Mouse (Mus musculus): ENCODE data around the gene Cabcoco1. TPM values are rescaled to one million over a fixed set of nuclear protein-coding genes. Genes with fewer than 3 reads are reported as not detected.

Gene Cabcoco1
- polyA plus RNA-seq, 1 experiment from 2014 or later, result 3.7 TPM

- no peak for ATAC-seq
- Histone ChIP-seq H3K9ac (replicated peaks) (no peak overlapping the region), H3K36me3 (replicated peaks; ENCODE audit: insufficient read depth, low read length) (no peaks in the 10 kb centered on the region), H3K4me1 (ENCODE audit: insufficient read depth) (no peaks in the 10 kb centered on the region), H3K27ac (ENCODE audit: low read depth) (no peak overlapping the region), H3K4me2 (ENCODE audit: low read depth, low read length) (no peak overlapping the region), H3K4me3 (ENCODE audit: low read depth, low read length) (no peak overlapping the region), H3K27me3 (ENCODE audit: insufficient read depth, low read length) (no peaks in the 10 kb centered on the region), H3K9me3 (ENCODE audit: low read length) (no peaks in the 10 kb centered on the region)
- TF ChIP-seq EP300 (IDR thresholded peaks at IDR 0.05; ENCODE audit: low read depth), result no peak
- no peak for TF ChIP-seq CTCF (IDR thresholded peaks at IDR 0.05; ENCODE audit: low read depth)
- no peak for DNase-seq
- 79% methylated on average over 2 of the region's 2 CpGs for WGBS (ENCODE audit: insufficient replicate concordance)
Observed at GRCm38 (mm10) chr10:68495246-68495645, 46.5 kb downstream of the Cabcoco1 start.

GRCm38 (mm10) chr10:68491557-68491956, 50.1 kb downstream of the Cabcoco1 start:
- Histone ChIP-seq H3K36me3 (replicated peaks; ENCODE audit: insufficient read depth, low read length) (no peaks in the 10 kb centered on the region), H3K27ac (ENCODE audit: low read depth) (no peak overlapping the region), H3K4me1 (ENCODE audit: insufficient read depth) (no peaks in the 10 kb centered on the region), H3K9ac (replicated peaks) (no peak overlapping the region), H3K4me2 (ENCODE audit: low read depth, low read length) (no peak overlapping the region), H3K4me3 (ENCODE audit: low read depth, low read length) (no peak overlapping the region), H3K9me3 (ENCODE audit: low read length) (no peaks in the 10 kb centered on the region), H3K27me3 (ENCODE audit: insufficient read depth, low read length) (no peaks in the 10 kb centered on the region)
- no peak for ATAC-seq
- WGBS (ENCODE audit: insufficient replicate concordance), result 78% methylated on average over 11 of the region's 11 CpGs
- TF ChIP-seq CTCF (IDR thresholded peaks at IDR 0.05; ENCODE audit: low read depth) (no peak), EP300 (IDR thresholded peaks at IDR 0.05; ENCODE audit: low read depth) (no peak)
- no peak for DNase-seq

- no peaks in the 10 kb centered on the region for H3K4me1 ChIP-seq (ENCODE audit: insufficient read depth)
- no peak overlapping the region for H3K27ac ChIP-seq (ENCODE audit: low read depth)
- no peak overlapping the region for H3K4me2 ChIP-seq (ENCODE audit: low read depth, low read length)
- no peaks in the 10 kb centered on the region for H3K9me3 ChIP-seq (ENCODE audit: low read length)
- DNase-seq (peak; percentile 6), ATAC-seq (no peak)
- H3K9ac ChIP-seq (replicated peaks), result no peak overlapping the region
- no peak for TF ChIP-seq CTCF (IDR thresholded peaks at IDR 0.05; ENCODE audit: low read depth)
- no peak for TF ChIP-seq EP300 (IDR thresholded peaks at IDR 0.05; ENCODE audit: low read depth)
- H3K4me3 ChIP-seq (ENCODE audit: low read depth, low read length), result no peak overlapping the region
- no peaks in the 10 kb centered on the region for H3K27me3 ChIP-seq (ENCODE audit: insufficient read depth, low read length)
- H3K36me3 ChIP-seq (replicated peaks; ENCODE audit: insufficient read depth, low read length), result no peaks in the 10 kb centered on the region
- WGBS (ENCODE audit: insufficient replicate concordance), result 39% methylated on average over 6 of the region's 6 CpGs
Observed at GRCm38 (mm10) chr10:68490781-68491180, 50.9 kb downstream of the Cabcoco1 start.

- ATAC-seq (peak; percentile 31; the same call in 1 of the 2 replicates), DNase-seq (no peak)
- no peak overlapping the region for H3K27ac ChIP-seq (ENCODE audit: low read depth)
- no peaks in the 10 kb centered on the region for H3K4me1 ChIP-seq (ENCODE audit: insufficient read depth)
- no peaks in the 10 kb centered on the region for H3K36me3 ChIP-seq (replicated peaks; ENCODE audit: insufficient read depth, low read length)
- no peak overlapping the region for H3K4me3 ChIP-seq (ENCODE audit: low read depth, low read length)
- no peaks in the 10 kb centered on the region for H3K27me3 ChIP-seq (ENCODE audit: insufficient read depth, low read length)
- TF ChIP-seq EP300 (IDR thresholded peaks at IDR 0.05; ENCODE audit: low read depth) (peak; percentile 67), CTCF (IDR thresholded peaks at IDR 0.05; ENCODE audit: low read depth) (no peak)
- H3K9me3 ChIP-seq (ENCODE audit: low read length), result no peaks in the 10 kb centered on the region
- no peak overlapping the region for H3K9ac ChIP-seq (replicated peaks)
- H3K4me2 ChIP-seq (ENCODE audit: low read depth, low read length), result no peak overlapping the region
- WGBS (ENCODE audit: insufficient replicate concordance), result 50% methylated on average over 8 of the region's 8 CpGs
Observed at GRCm38 (mm10) chr10:68472799-68473198, 68.9 kb downstream of the Cabcoco1 start.

GRCm38 (mm10) chr10:68465737-68466327, 75.9 kb downstream of the Cabcoco1 start:
- Histone ChIP-seq H3K4me1 (ENCODE audit: insufficient read depth) (no peaks in the 10 kb centered on the region), H3K27ac (ENCODE audit: low read depth) (no peak overlapping the region), H3K9ac (replicated peaks) (no peak overlapping the region), H3K9me3 (ENCODE audit: low read length) (no peaks in the 10 kb centered on the region), H3K4me2 (ENCODE audit: low read depth, low read length) (no peak overlapping the region), H3K4me3 (ENCODE audit: low read depth, low read length) (no peak overlapping the region), H3K36me3 (replicated peaks; ENCODE audit: insufficient read depth, low read length) (no peaks in the 10 kb centered on the region), H3K27me3 (ENCODE audit: insufficient read depth, low read length) (no peaks in the 10 kb centered on the region)
- no peak for TF ChIP-seq CTCF (IDR thresholded peaks at IDR 0.05; ENCODE audit: low read depth)
- no peak for TF ChIP-seq EP300 (IDR thresholded peaks at IDR 0.05; ENCODE audit: low read depth)
- no peak for DNase-seq
- no peak for ATAC-seq
- WGBS (ENCODE audit: insufficient replicate concordance), result 79% methylated on average over 4 of the region's 4 CpGs

- Histone ChIP-seq H3K36me3 (replicated peaks; ENCODE audit: insufficient read depth, low read length) (no peaks in the 10 kb centered on the region), H3K4me3 (ENCODE audit: low read depth, low read length) (no peak overlapping the region), H3K9ac (replicated peaks) (no peak overlapping the region), H3K9me3 (ENCODE audit: low read length) (no peaks in the 10 kb centered on the region), H3K27ac (ENCODE audit: low read depth) (no peak overlapping the region), H3K4me1 (ENCODE audit: insufficient read depth) (no peaks in the 10 kb centered on the region), H3K4me2 (ENCODE audit: low read depth, low read length) (no peak overlapping the region), H3K27me3 (ENCODE audit: insufficient read depth, low read length) (no peaks in the 10 kb centered on the region)
- WGBS (ENCODE audit: insufficient replicate concordance), result 32% methylated on average over 7 of the region's 7 CpGs
- DNase-seq, result peak; percentile 84
- peak; percentile 82 for TF ChIP-seq CTCF (IDR thresholded peaks at IDR 0.05; ENCODE audit: low read depth)
- no peak for TF ChIP-seq EP300 (IDR thresholded peaks at IDR 0.05; ENCODE audit: low read depth)
- no peak for ATAC-seq
Observed at GRCm38 (mm10) chr10:68464943-68465342, 76.8 kb downstream of the Cabcoco1 start.

Data from liver, postnatal 0 days (tissue).